Mouse (Mus musculus) kidney, adult 2 months (tissue): ENCODE results near the gene Iqschfp.

Experiments used
- CTCF ChIP-seq: fragments of 200-500 bp; conservative IDR thresholded peaks from 2 replicates; pipeline ENCODE4 v1.5.1; 2011; ENCODE audit warnings: low read depth, mild to moderate bottlenecking, control low read depth, low read length, moderate library complexity, mixed read lengths; ENCODE audit not compliant: insufficient read depth, insufficient read length
- POLR2A ChIP-seq: fragments of 200-500 bp; IDR thresholded peaks from one replicate; pipeline ENCODE4 v1.6.1; 2011; ENCODE audit warnings: low read depth, low read length, control low read depth

DNA sequence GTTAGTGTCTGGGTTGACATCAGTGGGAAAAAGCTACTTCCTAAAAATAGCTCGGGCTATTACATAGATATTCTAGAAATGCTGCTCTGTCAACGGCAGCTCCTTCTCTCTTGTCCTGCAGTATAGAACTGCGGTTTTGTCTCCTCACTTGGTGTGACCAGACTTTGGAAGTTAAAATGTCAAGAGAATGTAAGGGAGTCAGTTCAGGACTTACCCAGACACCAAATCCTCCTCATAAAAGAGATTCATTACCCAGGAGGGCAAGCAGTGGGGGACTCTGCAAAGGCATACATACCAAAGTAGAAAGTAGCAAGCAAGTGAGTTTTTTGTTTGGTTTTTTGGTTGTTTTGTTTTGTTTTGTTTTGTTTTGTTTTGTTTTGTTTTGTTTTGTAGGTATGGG is 520.2 kb downstream of the Iqschfp start:
- no peak for TF ChIP-seq CTCF
- no peak for TF ChIP-seq POLR2A
